Mouse (Mus musculus) lung, adult 2 months (tissue): ENCODE measurements around the gene Prkaca.

ENCODE experiments used
- CTCF ChIP-seq: fragments of 200-500 bp; IDR thresholded peaks from 2 replicates; pipeline ENCODE4 v1.5.1; 2011; ENCODE audit warnings: mild to moderate bottlenecking, low read length, control low read depth; ENCODE audit not compliant: insufficient read depth
- POLR2A ChIP-seq: fragments of 200-500 bp; IDR thresholded peaks from 2 replicates; pipeline ENCODE4 v1.6.1; 2011; ENCODE audit warnings: low read depth, mild to moderate bottlenecking, control low read depth, low read length, borderline replicate concordance; ENCODE audit errors: extremely low read depth

DNA sequence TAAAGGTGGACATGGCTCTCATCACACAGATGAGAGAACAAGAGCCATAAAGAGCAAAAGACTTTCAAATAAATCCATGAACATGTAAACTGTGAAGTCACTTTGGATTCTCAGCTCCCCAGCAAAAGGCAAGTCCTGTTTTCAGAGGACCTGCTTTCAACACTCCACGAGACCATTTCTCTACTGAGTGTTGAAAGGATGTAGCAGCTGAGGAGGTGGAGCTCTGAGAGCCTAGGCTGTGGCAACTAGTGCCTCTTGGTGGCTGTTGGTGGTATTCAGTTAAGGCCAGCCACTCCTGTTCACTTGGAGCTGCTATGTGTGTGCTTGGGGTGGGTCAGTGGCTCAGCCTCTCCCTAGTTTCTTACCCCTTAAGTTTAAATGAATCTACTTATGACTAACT, 16.0 kb upstream of the Prkaca start:
- TF ChIP-seq CTCF: peak; percentile 31; the same call in 1 of the 2 replicates
- no peak for TF ChIP-seq POLR2A
